Comparison of ENCODE assay signal across 11 mouse cellular contexts in the genomic region with DNA sequence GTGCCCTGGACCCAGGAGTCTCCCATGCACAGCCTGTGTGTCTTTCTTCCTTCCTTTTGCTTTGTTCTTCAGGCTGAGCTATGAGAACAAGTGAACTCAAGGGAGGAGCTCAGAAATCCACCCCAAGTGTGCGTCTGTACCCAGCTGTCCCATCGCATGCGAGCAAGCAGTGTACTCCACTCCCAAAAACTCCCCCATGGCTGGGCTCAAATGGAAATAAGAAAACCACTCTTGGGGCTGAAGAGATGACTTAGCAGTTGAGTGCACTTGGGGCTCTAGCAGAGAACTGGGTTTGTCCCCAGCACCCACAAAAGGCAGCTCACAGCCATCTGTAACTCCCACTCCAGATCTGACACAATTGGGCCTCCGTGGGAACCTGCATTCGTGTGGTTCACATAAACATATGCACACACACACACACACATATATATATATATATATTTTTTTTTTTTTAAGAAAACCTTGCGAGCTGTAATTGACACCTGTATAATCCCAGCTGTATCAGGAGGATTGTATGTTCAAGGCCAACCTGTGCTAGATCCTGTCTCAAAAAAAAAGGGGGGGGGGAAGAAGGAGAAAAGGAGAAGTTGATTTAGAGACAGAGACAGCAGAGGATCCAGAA. TPM values are rescaled to one million over a fixed set of nuclear protein-coding genes. Genes with fewer than 3 reads are reported as not detected.
DNase-seq lines count a peak whose midpoint lies in the region; ATAC-seq and TF ChIP-seq lines count a peak whose summit lies in the region.
"Had no signal": no experiment of that assay in that cellular context is flagged by ENCODE, and none has a peak within 500 bp of the region (broad histone marks: within the 10 kb centered on the region; RNA-seq: fewer than 3 reads in every experiment).

No protein-coding gene starts in this region.

- H3K9ac ChIP-seq in heart, embryonic 13.5 days: peak overlapping the region; percentile 15; the same call in 1 of the 2 replicates
- no peak overlapping the region for H3K9ac ChIP-seq in limb, embryonic 14.5 days (ENCODE audit: low read depth, low read length, severe bottlenecking)

- DNase-seq in heart, postnatal 14 days: no peak
- no peak for DNase-seq in limb, embryonic 14.5 days (ENCODE audit: low spot score)
- no peak for DNase-seq in cerebellum, adult 9-11 months
- DNase-seq: adrenal gland, adult 2 months; cerebellum, postnatal 36 days; right cerebral cortex, postnatal 25 days had no signal

- no peak for TF ChIP-seq CTCF in bone marrow macrophage, adult 2 months (IDR thresholded peaks at IDR 0.05; ENCODE audit: low read depth, low read length)

- no peaks in the 10 kb centered on the region for H3K9me3 ChIP-seq in heart, embryonic 13.5 days
- peaks cover 10% of the 10 kb centered on the region for H3K9me3 ChIP-seq in megakaryocyte, embryonic 14.5 days
- no peaks in the 10 kb centered on the region for H3K9me3 ChIP-seq in limb, embryonic 14.5 days (ENCODE audit: control insufficient read depth, low read length)

- H3K27ac ChIP-seq in heart, embryonic 13.5 days (replicated peaks): peak overlapping the region; percentile 38
- peak overlapping the region; percentile 41 for H3K27ac ChIP-seq in bone marrow macrophage, adult 2 months (ENCODE audit: insufficient read depth, low read depth, low read length)
- H3K27ac ChIP-seq in limb, embryonic 14.5 days (replicated peaks; ENCODE audit: low read depth, low read length): peak overlapping the region; percentile 77

- no peak overlapping the region for H3K4me3 ChIP-seq in heart, embryonic 13.5 days
- peak overlapping the region; percentile 5 for H3K4me3 ChIP-seq in megakaryocyte, embryonic 14.5 days (replicated peaks)
- H3K4me3 ChIP-seq in bone marrow macrophage, adult 2 months (ENCODE audit: insufficient read depth, low read length): no peak overlapping the region
- no peak overlapping the region for H3K4me3 ChIP-seq in limb, embryonic 14.5 days (replicated peaks; ENCODE audit: low read length)

- ATAC-seq in heart, embryonic 13.5 days (ENCODE audit: extremely low read depth, insufficient number of reproducible peaks, low FRiP score, low TSS enrichment): no peak
- no peak for ATAC-seq in megakaryocyte, adult 5-6 weeks (ENCODE audit: poor library complexity, severe bottlenecking)
- ATAC-seq in limb, embryonic 14.5 days (ENCODE audit: low FRiP score, low read depth): no peak
- no peak for ATAC-seq in cerebellum, adult (ENCODE audit: insufficient number of reproducible peaks, low FRiP score, low TSS enrichment)

- TF ChIP-seq POLR2A in bone marrow macrophage, adult 2 months (IDR thresholded peaks at IDR 0.05; ENCODE audit: borderline replicate concordance, low read depth, low read length): no peak
- no peak for TF ChIP-seq POLR2A in limb, embryonic 14.5 days (IDR thresholded peaks at IDR 0.05; ENCODE audit: borderline replicate concordance, extremely low read depth, insufficient read depth, insufficient read length)

- peaks cover 4% of the 10 kb centered on the region; the same call in 1 of the 2 replicates for H3K27me3 ChIP-seq in heart, embryonic 13.5 days (replicated peaks)
- peaks cover 37% of the 10 kb centered on the region for H3K27me3 ChIP-seq in megakaryocyte, embryonic 14.5 days (replicated peaks)
- H3K27me3 ChIP-seq in limb, embryonic 14.5 days (ENCODE audit: control insufficient read depth, insufficient read depth, low read length): no peaks in the 10 kb centered on the region

- no peaks in the 10 kb centered on the region for H3K36me3 ChIP-seq in heart, embryonic 13.5 days
- H3K36me3 ChIP-seq in megakaryocyte, embryonic 14.5 days (replicated peaks; ENCODE audit: low read length): peaks cover 3% of the 10 kb centered on the region
- H3K36me3 ChIP-seq in limb, embryonic 14.5 days (ENCODE audit: control insufficient read depth, insufficient read depth, low read length): no peaks in the 10 kb centered on the region

- WGBS in heart, embryonic 13.5 days: 77% methylated on average over 6 of the region's 6 CpGs
- 76% methylated on average over 6 of the region's 6 CpGs for WGBS in limb, embryonic 14.5 days

- peaks cover 17% of the 10 kb centered on the region for H3K4me1 ChIP-seq in heart, embryonic 13.5 days
- H3K4me1 ChIP-seq in megakaryocyte, embryonic 14.5 days: peaks cover 55% of the 10 kb centered on the region
- peaks cover 33% of the 10 kb centered on the region for H3K4me1 ChIP-seq in bone marrow macrophage, adult 2 months (ENCODE audit: control insufficient read depth, insufficient read depth, low read length)
- H3K4me1 ChIP-seq in limb, embryonic 14.5 days (ENCODE audit: control insufficient read depth, insufficient read depth, low read length): peaks cover 14% of the 10 kb centered on the region

- intact Hi-C loops in heart, postnatal 14 days (cut with DNase I): no loop called here

- no peak overlapping the region for H3K4me2 ChIP-seq in heart, embryonic 13.5 days
- H3K4me2 ChIP-seq in limb, embryonic 14.5 days (replicated peaks; ENCODE audit: low read depth, low read length, severe bottlenecking): no peak overlapping the region

RNA-seq across cellular contexts. Expression of gene Rnf157, which starts 6.1 kb away (rescaled TPM):
- 4.0 and 6.1 TPM in 2 replicates for polyA plus RNA-seq in heart, embryonic 13.5 days (2015; fragmentation: Nextera tagmentation; extraction: Ambion mirVana)
- total RNA-seq in heart, postnatal 14 days (2021): 1 to 10 TPM; 5.8 to 8.8 TPM
- 1.2 and 1.8 TPM in 2 replicates for polyA plus RNA-seq in megakaryocyte, embryonic 14.5 days (2012; ENCODE audit: insufficient read depth, low replicate concordance)
- total RNA-seq in megakaryocyte, adult 5-6 weeks (2015): 6.2 and 7.0 TPM in 2 replicates
- total RNA-seq in megakaryocyte, adult 5-6 weeks (2017): 5.7 and 7.1 TPM in 2 replicates
- 12.3 and 12.4 TPM in 2 replicates for polyA plus RNA-seq in bone marrow macrophage, adult 2 months (2012; ENCODE audit: insufficient read depth, insufficient read length, missing spikeins)
- polyA plus RNA-seq in limb, embryonic 14.5 days (2012; rRNA removed): 20.1 and 23.2 TPM in 2 replicates
- polyA plus RNA-seq in limb, embryonic 14.5 days (2014; fragmentation: Nextera tagmentation; extraction: Ambion mirVana): 17.3 and 19.7 TPM in 2 replicates

RNA-seq across cellular contexts. Expression of gene Ubald2, which starts 14.9 kb away (rescaled TPM):
- 31.0 and 32.3 TPM in 2 replicates for polyA plus RNA-seq in heart, embryonic 13.5 days (2015; fragmentation: Nextera tagmentation; extraction: Ambion mirVana)
- 10 to 100 TPM; 41.2 to 42.9 TPM for total RNA-seq in heart, postnatal 14 days (2021)
- polyA plus RNA-seq in megakaryocyte, embryonic 14.5 days (2012; ENCODE audit: insufficient read depth, low replicate concordance): 443 and 805 TPM in 2 replicates
- total RNA-seq in megakaryocyte, adult 5-6 weeks (2015): 94.1 and 112 TPM in 2 replicates
- 58.4 and 64.0 TPM in 2 replicates for total RNA-seq in megakaryocyte, adult 5-6 weeks (2017)
- 123 and 152 TPM in 2 replicates for polyA plus RNA-seq in bone marrow macrophage, adult 2 months (2012; ENCODE audit: insufficient read depth, insufficient read length, missing spikeins)
- 131 and 148 TPM in 2 replicates for polyA plus RNA-seq in limb, embryonic 14.5 days (2012; rRNA removed)
- 46.2 and 48.6 TPM in 2 replicates for polyA plus RNA-seq in limb, embryonic 14.5 days (2014; fragmentation: Nextera tagmentation; extraction: Ambion mirVana)

RNA-seq across cellular contexts. Expression of gene Qrich2, which starts 47.1 kb away (rescaled TPM):
- not detected in 2 replicates for polyA plus RNA-seq in heart, embryonic 13.5 days (2015; fragmentation: Nextera tagmentation; extraction: Ambion mirVana)
- total RNA-seq in heart, postnatal 14 days (2021): not detected
- not detected in 2 replicates for polyA plus RNA-seq in megakaryocyte, embryonic 14.5 days (2012; ENCODE audit: insufficient read depth, low replicate concordance)
- not detected in 2 replicates for total RNA-seq in megakaryocyte, adult 5-6 weeks (2015)
- total RNA-seq in megakaryocyte, adult 5-6 weeks (2017): 0.18 and 0.65 TPM in 2 replicates
- polyA plus RNA-seq in bone marrow macrophage, adult 2 months (2012; ENCODE audit: insufficient read depth, insufficient read length, missing spikeins): not detected in 2 replicates
- polyA plus RNA-seq in limb, embryonic 14.5 days (2012; rRNA removed): 0.09 and 0.33 TPM in 2 replicates
- polyA plus RNA-seq in limb, embryonic 14.5 days (2014; fragmentation: Nextera tagmentation; extraction: Ambion mirVana): 0.17 and 0.36 TPM in 2 replicates
- total RNA-seq: adrenal gland, adult 2 months had no signal
